Mouse (Mus musculus): ENCODE measurements around the gene Ulk4. TPM values are rescaled to one million over a fixed set of nuclear protein-coding genes. Genes with fewer than 3 reads are reported as not detected.
A peak's percentile ranks its signal among the peaks of the same experiment; 100 is the strongest.

Gene Ulk4
- polyA plus RNA-seq, 1 experiment from 2014 or later: 23.2 TPM

DNA sequence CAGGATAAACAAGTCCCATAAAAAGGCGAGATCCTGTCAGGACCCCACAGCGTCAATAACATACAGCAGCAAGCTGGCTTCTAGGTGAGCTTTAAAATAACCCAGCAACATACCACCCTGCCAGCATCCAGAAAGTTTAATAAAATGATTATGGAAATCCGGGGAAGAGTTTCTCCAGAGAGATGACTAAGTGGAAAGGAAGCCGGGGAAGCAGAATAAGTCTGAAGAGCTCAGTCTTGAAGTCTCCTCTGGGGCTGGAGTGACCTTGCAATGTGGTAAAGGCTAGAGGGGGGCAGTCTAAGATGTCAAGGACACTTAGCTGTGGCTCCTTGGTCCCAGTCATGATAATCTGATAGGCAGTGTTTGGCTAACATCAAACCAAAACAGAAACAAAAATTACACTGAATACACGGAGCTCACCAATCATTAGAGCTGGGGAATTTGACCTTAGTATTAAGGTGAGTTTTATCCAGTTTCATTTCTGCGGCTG lies 303.9 kb downstream of the Ulk4 start:
- Histone ChIP-seq H3K9ac (replicated peaks) (no peak overlapping the region), H3K27ac (ENCODE audit: low read depth) (no peak overlapping the region), H3K27me3 (ENCODE audit: insufficient read depth, low read length) (no peaks in the 10 kb centered on the region), H3K9me3 (ENCODE audit: low read length) (no peaks in the 10 kb centered on the region), H3K4me3 (ENCODE audit: low read depth, low read length) (no peak overlapping the region), H3K4me1 (ENCODE audit: insufficient read depth) (no peaks in the 10 kb centered on the region), H3K36me3 (replicated peaks; ENCODE audit: insufficient read depth, low read length) (peaks cover 9% of the 10 kb centered on the region; the same call in 1 of the 2 replicates), H3K4me2 (ENCODE audit: low read depth, low read length) (no peak overlapping the region)
- 62% methylated on average over 6 of the region's 6 CpGs for WGBS (ENCODE audit: insufficient replicate concordance)
- ATAC-seq: no peak
- no peak for TF ChIP-seq CTCF (IDR thresholded peaks at IDR 0.05; ENCODE audit: low read depth)
- TF ChIP-seq EP300 (IDR thresholded peaks at IDR 0.05; ENCODE audit: low read depth): no peak
- DNase-seq: no peak

DNA sequence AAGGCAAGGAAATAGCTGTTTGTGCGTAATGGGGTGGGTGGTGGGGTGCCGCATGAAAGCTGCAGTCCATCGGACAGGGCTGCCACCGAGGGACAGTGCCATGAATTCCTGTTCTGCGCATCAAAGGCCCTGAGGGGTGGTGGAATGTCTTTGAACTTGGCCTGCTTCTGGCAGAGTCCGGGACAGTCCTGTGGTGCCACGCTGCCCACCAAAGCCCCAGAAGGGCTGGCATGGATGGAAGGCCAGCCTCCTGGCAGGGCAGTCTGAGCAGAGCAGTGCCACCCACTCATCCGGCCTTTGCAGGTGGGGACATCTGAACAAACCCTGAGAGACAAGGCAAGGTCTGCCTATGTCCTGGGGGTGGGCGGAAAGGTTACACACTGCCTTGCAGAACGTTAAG lies 312.0 kb downstream of the Ulk4 start:
- H3K9me3 ChIP-seq (ENCODE audit: low read length): no peaks in the 10 kb centered on the region
- H3K9ac ChIP-seq (replicated peaks): no peak overlapping the region
- TF ChIP-seq CTCF (IDR thresholded peaks at IDR 0.05; ENCODE audit: low read depth): no peak
- TF ChIP-seq EP300 (IDR thresholded peaks at IDR 0.05; ENCODE audit: low read depth): no peak
- WGBS (ENCODE audit: insufficient replicate concordance): 90% methylated on average over 10 of the region's 10 CpGs
- no peak overlapping the region for H3K27ac ChIP-seq (ENCODE audit: low read depth)
- DNase-seq (no peak), ATAC-seq (no peak)
- H3K36me3 ChIP-seq (replicated peaks; ENCODE audit: insufficient read depth, low read length): peaks cover 69% of the 10 kb centered on the region
- peaks cover 12% of the 10 kb centered on the region; the same call in 1 of the 2 replicates for H3K4me1 ChIP-seq (ENCODE audit: insufficient read depth)
- H3K4me2 ChIP-seq (ENCODE audit: low read depth, low read length): no peak overlapping the region
- no peak overlapping the region for H3K4me3 ChIP-seq (ENCODE audit: low read depth, low read length)
- H3K27me3 ChIP-seq (ENCODE audit: insufficient read depth, low read length): no peaks in the 10 kb centered on the region

DNA sequence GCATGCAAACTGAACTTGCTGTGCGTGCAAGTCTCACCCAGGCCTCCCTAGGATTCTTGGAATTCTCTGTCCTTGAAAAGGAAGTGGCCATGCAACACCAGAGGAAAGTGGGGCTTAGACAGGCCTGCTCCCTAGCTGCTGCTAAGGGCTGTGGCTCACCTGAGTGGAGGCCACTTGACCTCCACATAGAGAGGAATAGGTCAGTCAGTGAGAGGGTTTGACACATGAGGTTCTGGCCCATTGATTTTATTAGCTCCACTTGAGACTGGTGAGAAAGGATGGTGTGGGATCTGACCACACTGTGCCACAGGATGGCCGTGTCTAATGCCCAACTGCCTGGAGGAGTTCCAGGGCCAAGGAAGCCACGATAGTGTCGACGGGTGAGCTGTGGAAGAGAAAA lies 312.8 kb downstream of the Ulk4 start:
- WGBS (ENCODE audit: insufficient replicate concordance): 81% methylated on average over 5 of the region's 5 CpGs
- Histone ChIP-seq H3K4me2 (ENCODE audit: low read depth, low read length) (no peak overlapping the region), H3K9me3 (ENCODE audit: low read length) (no peaks in the 10 kb centered on the region), H3K9ac (replicated peaks) (no peak overlapping the region), H3K4me3 (ENCODE audit: low read depth, low read length) (no peak overlapping the region), H3K4me1 (ENCODE audit: insufficient read depth) (peaks cover 12% of the 10 kb centered on the region; the same call in 1 of the 2 replicates), H3K36me3 (replicated peaks; ENCODE audit: insufficient read depth, low read length) (peaks cover 74% of the 10 kb centered on the region), H3K27ac (ENCODE audit: low read depth) (no peak overlapping the region), H3K27me3 (ENCODE audit: insufficient read depth, low read length) (no peaks in the 10 kb centered on the region)
- TF ChIP-seq EP300 (IDR thresholded peaks at IDR 0.05; ENCODE audit: low read depth): no peak
- ATAC-seq (no peak), DNase-seq (no peak)

DNA sequence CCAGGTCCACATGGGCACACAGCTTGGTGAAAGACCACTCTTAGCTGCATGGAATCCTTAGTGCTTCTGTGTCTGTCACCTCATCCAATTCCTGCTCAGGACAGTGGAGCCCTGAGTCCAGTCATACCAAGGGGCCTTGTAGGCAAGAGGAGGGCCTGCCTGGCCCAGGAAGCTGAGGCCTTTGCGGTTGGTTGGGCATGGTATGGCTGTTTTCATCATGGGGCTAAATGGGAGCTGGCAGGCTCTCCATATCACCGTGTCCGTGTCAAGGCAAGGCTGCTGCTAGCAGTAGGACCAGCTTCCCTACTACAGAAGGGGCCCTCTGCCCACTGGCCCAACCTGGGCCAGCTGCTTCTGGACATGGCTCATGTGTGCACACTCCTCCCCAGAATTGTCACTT lies 313.3 kb downstream of the Ulk4 start:
- no peak for DNase-seq
- Histone ChIP-seq H3K9me3 (ENCODE audit: low read length) (no peaks in the 10 kb centered on the region), H3K4me1 (ENCODE audit: insufficient read depth) (peaks cover 12% of the 10 kb centered on the region; the same call in 1 of the 2 replicates), H3K4me2 (ENCODE audit: low read depth, low read length) (no peak overlapping the region), H3K27ac (ENCODE audit: low read depth) (no peak overlapping the region), H3K36me3 (replicated peaks; ENCODE audit: insufficient read depth, low read length) (peaks cover 75% of the 10 kb centered on the region), H3K9ac (replicated peaks) (no peak overlapping the region), H3K4me3 (ENCODE audit: low read depth, low read length) (no peak overlapping the region), H3K27me3 (ENCODE audit: insufficient read depth, low read length) (no peaks in the 10 kb centered on the region)
- ATAC-seq: no peak
- no peak for TF ChIP-seq CTCF (IDR thresholded peaks at IDR 0.05; ENCODE audit: low read depth)
- 86% methylated on average over 3 of the region's 3 CpGs for WGBS (ENCODE audit: insufficient replicate concordance)

DNA sequence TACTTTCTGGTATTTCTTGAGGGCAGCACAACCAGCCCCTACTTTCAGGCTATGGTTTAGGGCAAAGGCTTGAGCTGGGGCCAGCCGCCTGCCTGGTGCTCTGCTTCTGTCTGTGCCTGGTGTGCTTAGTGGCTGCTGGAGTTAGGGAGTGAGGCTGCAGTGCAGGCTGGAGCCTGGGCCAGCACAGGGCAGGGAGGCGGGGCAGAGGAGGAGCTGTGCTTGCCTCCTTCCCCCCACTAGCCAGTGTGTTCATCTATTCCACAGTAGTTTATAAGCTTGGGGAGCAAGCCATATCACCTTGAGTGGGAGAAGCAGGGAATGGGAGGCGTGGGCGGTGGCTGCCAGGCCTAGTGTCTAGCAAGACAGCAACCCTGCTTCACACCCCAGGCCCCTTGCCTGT lies 313.9 kb downstream of the Ulk4 start:
- no peak for DNase-seq
- Histone ChIP-seq H3K9ac (replicated peaks) (no peak overlapping the region), H3K27me3 (ENCODE audit: insufficient read depth, low read length) (no peaks in the 10 kb centered on the region), H3K4me3 (ENCODE audit: low read depth, low read length) (no peak overlapping the region), H3K36me3 (replicated peaks; ENCODE audit: insufficient read depth, low read length) (peaks cover 80% of the 10 kb centered on the region), H3K4me2 (ENCODE audit: low read depth, low read length) (no peak overlapping the region), H3K4me1 (ENCODE audit: insufficient read depth) (peaks cover 12% of the 10 kb centered on the region; the same call in 1 of the 2 replicates), H3K9me3 (ENCODE audit: low read length) (no peaks in the 10 kb centered on the region), H3K27ac (ENCODE audit: low read depth) (no peak overlapping the region)
- TF ChIP-seq EP300 (IDR thresholded peaks at IDR 0.05; ENCODE audit: low read depth) (no peak), CTCF (IDR thresholded peaks at IDR 0.05; ENCODE audit: low read depth) (no peak)
- WGBS (ENCODE audit: insufficient replicate concordance): 80% methylated on average over 4 of the region's 4 CpGs
- no peak for ATAC-seq

DNA sequence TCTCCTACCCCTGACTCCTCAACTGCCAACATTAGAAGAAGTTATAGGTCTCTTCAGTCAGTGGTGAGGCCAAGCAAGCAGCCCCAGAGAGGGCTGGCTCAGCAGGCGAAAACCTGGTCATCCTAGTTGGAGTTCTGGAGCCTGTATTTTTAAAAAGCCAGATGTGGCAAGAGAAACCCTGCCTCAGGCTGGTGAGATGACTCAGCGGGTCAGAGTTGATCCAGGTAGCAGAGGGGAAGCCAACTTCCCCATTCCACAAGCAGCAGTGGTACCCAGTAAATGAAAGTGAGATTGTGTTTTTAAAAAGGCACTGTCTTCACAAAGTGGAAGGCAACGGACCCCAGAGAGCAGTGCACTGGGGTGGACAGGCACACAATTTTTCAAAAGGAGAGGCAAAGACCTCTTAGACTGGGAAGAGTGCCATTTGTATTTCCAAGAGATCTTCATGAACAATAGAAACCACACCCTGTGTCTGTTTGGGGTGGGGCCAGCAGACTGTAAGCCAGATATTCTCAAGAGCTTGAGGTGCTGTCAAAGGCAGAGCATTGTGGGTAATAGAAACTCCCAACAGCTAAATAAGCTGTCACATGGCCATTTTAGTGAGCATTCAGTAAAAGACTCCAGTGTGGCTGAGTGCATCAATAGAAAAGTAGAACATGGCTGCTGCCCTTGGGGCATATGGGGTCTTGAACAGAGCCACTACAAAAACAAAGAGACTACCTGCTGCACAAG lies 314.9 kb downstream of the Ulk4 start:
- no peaks in the 10 kb centered on the region for H3K9me3 ChIP-seq (ENCODE audit: low read length)
- no peak overlapping the region for H3K4me3 ChIP-seq (ENCODE audit: low read depth, low read length)
- DNase-seq (no peak), ATAC-seq (0 out of 2 replicates have a peak, but pooled peaks have one; percentile 27)
- WGBS (ENCODE audit: insufficient replicate concordance): 59% methylated on average over 3 of the region's 3 CpGs
- H3K4me2 ChIP-seq (ENCODE audit: low read depth, low read length): no peak overlapping the region
- no peaks in the 10 kb centered on the region for H3K27me3 ChIP-seq (ENCODE audit: insufficient read depth, low read length)
- peaks cover 12% of the 10 kb centered on the region; the same call in 1 of the 2 replicates for H3K4me1 ChIP-seq (ENCODE audit: insufficient read depth)
- TF ChIP-seq CTCF (IDR thresholded peaks at IDR 0.05; ENCODE audit: low read depth): no peak
- TF ChIP-seq EP300 (IDR thresholded peaks at IDR 0.05; ENCODE audit: low read depth): no peak
- no peak overlapping the region for H3K27ac ChIP-seq (ENCODE audit: low read depth)
- peaks cover 84% of the 10 kb centered on the region for H3K36me3 ChIP-seq (replicated peaks; ENCODE audit: insufficient read depth, low read length)
- H3K9ac ChIP-seq (replicated peaks): no peak overlapping the region

Measured in liver, postnatal 0 days (tissue).